Mouse (Mus musculus): ENCODE measurements around the gene Galnt7. TPM values are rescaled to one million over a fixed set of nuclear protein-coding genes. Genes with fewer than 3 reads are reported as not detected.
A peak's percentile ranks its signal among the peaks of the same experiment; 100 is the strongest.

The Galnt7 gene
- total and polyA plus RNA-seq, 3 experiments = 2.7 to 31.2 (median 19.0) TPM

DNA sequence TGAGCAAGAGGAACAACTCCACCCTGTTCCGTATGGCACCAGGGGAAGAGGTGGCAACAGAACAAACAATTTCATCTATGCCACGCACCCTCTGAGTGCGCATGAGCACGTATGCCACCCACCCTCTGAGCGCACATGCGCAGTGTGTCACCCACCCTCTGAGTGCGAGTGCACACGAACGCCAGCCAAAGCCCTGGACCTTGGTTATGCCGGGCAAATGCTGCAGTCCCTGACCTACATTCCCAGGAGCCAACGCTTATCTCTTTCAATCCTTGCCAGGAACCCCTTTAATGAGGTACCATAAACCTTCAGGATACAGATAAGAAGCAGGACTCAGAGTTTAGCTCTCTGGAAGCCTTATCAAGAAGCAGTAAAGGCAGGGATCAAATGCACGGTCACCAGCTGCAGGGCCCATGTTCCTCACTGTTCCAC lies 50.8 kb downstream of the Galnt7 start:
- DNase-seq (ENCODE audit: low spot score) = peak; percentile 6
- ATAC-seq (ENCODE audit: extremely low read depth, insufficient number of reproducible peaks, low FRiP score, poor library complexity, severe bottlenecking) = peak; percentile 83
- peaks cover 40% of the 10 kb centered on the region for H3K4me1 ChIP-seq (ENCODE audit: insufficient read depth, low read depth, low read length)
- TF ChIP-seq TAL1 (conservative IDR thresholded peaks at IDR 0.05; ENCODE audit: low read depth, low read length) = peak; percentile 58
- TF ChIP-seq GATA2 (IDR thresholded peaks at IDR 0.05; ENCODE audit: borderline replicate concordance, low read depth, low read length) = no peak
- no peaks in the 10 kb centered on the region for H3K36me3 ChIP-seq (replicated peaks)
- no peaks in the 10 kb centered on the region for H3K27me3 ChIP-seq (ENCODE audit: insufficient read depth, low read length)
- H3K9me3 ChIP-seq (replicated peaks) = no peaks in the 10 kb centered on the region
- H3K4me3 ChIP-seq (ENCODE audit: low read depth, low read length) = peak overlapping the region; percentile 68; the same call in 1 of the 2 replicates

DNA sequence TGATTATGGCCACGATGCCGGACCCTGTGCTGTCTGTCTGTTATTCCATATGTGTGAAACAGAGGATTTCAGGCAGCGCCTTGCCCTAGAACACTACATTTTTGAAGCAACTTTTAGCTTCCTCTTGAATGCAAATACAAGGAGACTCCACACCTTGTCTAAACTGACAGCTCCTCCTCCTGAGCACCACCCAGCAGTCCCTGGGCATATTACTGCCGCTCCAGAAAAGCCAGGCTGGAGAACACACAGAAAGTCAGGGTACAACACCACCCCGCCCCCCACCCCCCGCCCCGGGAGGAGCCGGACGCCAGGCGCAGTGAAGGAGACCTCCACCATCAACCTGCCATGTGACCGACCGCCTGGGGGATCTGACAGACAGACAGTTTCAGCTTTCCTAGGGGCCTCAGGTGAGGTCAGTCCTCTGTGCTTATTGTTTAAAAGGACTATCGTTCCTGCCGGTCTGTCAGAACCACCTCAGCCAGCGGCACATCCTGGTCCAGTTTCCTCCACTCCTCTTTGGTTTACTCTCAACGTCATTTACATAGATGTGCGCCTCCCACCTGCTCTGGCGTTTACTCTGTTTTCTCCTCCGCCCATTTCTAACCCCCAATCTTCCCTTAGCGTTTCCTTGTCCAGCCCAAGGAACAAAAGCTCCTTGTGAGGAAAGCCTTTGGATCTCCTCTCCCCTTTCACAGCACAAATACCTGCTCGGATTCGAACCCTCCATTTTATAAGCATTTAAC lies 52.8 kb downstream of the Galnt7 start:
- no peak overlapping the region for H3K4me3 ChIP-seq (ENCODE audit: low read depth, low read length)
- H3K27me3 ChIP-seq (ENCODE audit: insufficient read depth, low read length) = no peaks in the 10 kb centered on the region
- TF ChIP-seq TAL1 (conservative IDR thresholded peaks at IDR 0.05; ENCODE audit: low read depth, low read length) = no peak
- TF ChIP-seq CTCF (IDR thresholded peaks at IDR 0.05; ENCODE audit: low read depth, low read length) = no peak
- no peak for TF ChIP-seq POLR2AphosphoS5 (IDR thresholded peaks at IDR 0.05; ENCODE audit: insufficient replicate concordance, low read depth, low read length)
- TF ChIP-seq GATA2 (IDR thresholded peaks at IDR 0.05; ENCODE audit: borderline replicate concordance, low read depth, low read length) = no peak
- TF ChIP-seq GATA1 (IDR thresholded peaks at IDR 0.05; ENCODE audit: borderline replicate concordance, low read length) = no peak
- H3K9me3 ChIP-seq (replicated peaks) = no peaks in the 10 kb centered on the region
- peaks cover 57% of the 10 kb centered on the region for H3K4me1 ChIP-seq (ENCODE audit: insufficient read depth, low read depth, low read length)
- DNase-seq (ENCODE audit: low spot score) (no peak), ATAC-seq (ENCODE audit: extremely low read depth, insufficient number of reproducible peaks, low FRiP score, poor library complexity, severe bottlenecking) (no peak)
- H3K36me3 ChIP-seq (replicated peaks) = no peaks in the 10 kb centered on the region

DNA sequence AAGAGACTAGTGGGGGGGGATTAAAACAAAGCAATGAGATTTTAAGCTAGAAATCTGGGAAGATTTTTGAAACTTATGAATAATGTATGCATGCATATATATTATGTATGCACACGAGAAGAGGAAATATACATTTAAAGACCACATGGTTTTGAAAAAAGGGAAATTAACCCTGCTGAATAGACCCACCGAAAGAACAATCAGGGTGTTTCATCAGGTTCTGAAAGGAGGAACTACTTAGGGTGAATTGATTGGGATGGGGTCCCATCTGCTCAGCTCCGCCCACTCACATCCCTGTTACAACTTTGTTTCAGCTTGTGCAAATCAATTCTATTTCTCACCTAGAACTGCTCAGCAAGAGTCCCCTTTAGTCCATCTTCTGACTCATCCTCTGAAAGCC lies 57.0 kb downstream of the Galnt7 start:
- Histone ChIP-seq H3K27me3 (ENCODE audit: insufficient read depth, low read length) (no peaks in the 10 kb centered on the region), H3K9me3 (replicated peaks) (no peaks in the 10 kb centered on the region), H3K4me1 (ENCODE audit: insufficient read depth, low read depth, low read length) (peaks cover 67% of the 10 kb centered on the region), H3K4me3 (ENCODE audit: low read depth, low read length) (no peak overlapping the region), H3K36me3 (replicated peaks) (peaks cover 3% of the 10 kb centered on the region)
- ATAC-seq (ENCODE audit: extremely low read depth, insufficient number of reproducible peaks, low FRiP score, poor library complexity, severe bottlenecking) (no peak), DNase-seq (ENCODE audit: low spot score) (peak; percentile 44)
- TF ChIP-seq POLR2AphosphoS5 (IDR thresholded peaks at IDR 0.05; ENCODE audit: insufficient replicate concordance, low read depth, low read length) (no peak), GATA2 (IDR thresholded peaks at IDR 0.05; ENCODE audit: borderline replicate concordance, low read depth, low read length) (no peak), GATA1 (IDR thresholded peaks at IDR 0.05; ENCODE audit: borderline replicate concordance, low read length) (no peak)

DNA sequence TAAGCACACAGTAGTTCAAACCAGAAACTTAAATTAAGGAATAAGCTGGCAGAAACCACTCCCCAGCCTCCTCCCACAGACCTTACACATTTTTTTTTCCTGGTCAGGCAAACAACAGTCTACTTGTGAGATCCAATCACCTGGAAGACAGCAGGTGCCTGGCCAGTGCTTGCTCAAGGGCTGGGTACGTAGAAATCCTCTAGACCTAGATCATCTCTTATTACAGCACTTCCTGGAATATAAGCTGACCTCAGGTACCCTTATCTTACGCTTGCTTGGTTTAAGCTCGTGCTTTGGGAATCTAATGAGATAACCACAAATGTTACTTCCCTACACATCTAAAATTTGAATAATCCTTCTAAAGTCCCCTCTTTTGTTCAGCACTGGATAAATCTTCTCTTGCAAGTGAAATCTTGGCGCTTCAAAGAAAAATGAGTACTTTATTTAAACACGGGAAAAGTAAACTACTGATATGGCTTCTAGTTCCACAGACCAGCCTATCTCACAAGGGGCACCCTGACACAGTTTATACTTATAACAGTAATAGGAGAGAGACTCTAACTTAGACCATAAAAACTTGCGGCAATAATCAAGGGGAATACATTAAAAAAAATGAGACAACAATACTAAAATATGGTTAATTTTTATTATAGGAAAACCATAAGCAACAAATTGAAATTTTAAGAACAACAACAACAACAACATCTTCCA lies 58.5 kb downstream of the Galnt7 start:
- Histone ChIP-seq H3K9me3 (replicated peaks) (no peaks in the 10 kb centered on the region), H3K36me3 (replicated peaks) (peaks cover 5% of the 10 kb centered on the region), H3K4me3 (ENCODE audit: low read depth, low read length) (no peak overlapping the region; the same call in 1 of the 2 replicates), H3K4me1 (ENCODE audit: insufficient read depth, low read depth, low read length) (peaks cover 67% of the 10 kb centered on the region), H3K27me3 (ENCODE audit: insufficient read depth, low read length) (no peaks in the 10 kb centered on the region)
- TF ChIP-seq POLR2AphosphoS5 (IDR thresholded peaks at IDR 0.05; ENCODE audit: insufficient replicate concordance, low read depth, low read length) (no peak), GATA1 (IDR thresholded peaks at IDR 0.05; ENCODE audit: borderline replicate concordance, low read length) (no peak), CTCF (IDR thresholded peaks at IDR 0.05; ENCODE audit: low read depth, low read length) (no peak), GATA2 (IDR thresholded peaks at IDR 0.05; ENCODE audit: borderline replicate concordance, low read depth, low read length) (no peak), TAL1 (conservative IDR thresholded peaks at IDR 0.05; ENCODE audit: low read depth, low read length) (no peak)
- DNase-seq (ENCODE audit: low spot score) (peak; percentile 29), ATAC-seq (ENCODE audit: extremely low read depth, insufficient number of reproducible peaks, low FRiP score, poor library complexity, severe bottlenecking) (peak; percentile 76)

DNA sequence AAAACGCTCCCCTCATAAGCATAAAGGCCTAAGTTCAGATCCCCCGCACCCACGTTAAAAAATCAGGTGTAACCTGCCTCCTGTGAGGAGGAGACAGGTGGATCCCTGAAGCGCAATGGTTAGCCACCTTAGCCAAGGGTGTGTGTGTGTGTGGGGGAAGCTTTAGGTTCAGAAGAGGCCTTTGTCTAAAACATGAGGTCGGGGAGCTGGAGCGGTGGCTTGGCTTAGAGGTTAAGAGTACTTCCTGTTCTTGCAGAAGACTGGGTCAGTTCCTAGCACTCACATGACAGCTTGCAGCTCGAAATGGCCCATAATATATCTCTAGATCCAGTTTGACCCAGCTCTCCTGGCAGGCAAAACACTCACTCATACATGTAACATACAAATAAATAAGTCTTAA lies 60.2 kb downstream of the Galnt7 start:
- no peak overlapping the region; the same call in 1 of the 2 replicates for H3K4me3 ChIP-seq (ENCODE audit: low read depth, low read length)
- ATAC-seq (ENCODE audit: extremely low read depth, insufficient number of reproducible peaks, low FRiP score, poor library complexity, severe bottlenecking) = peak; percentile 43; the same call in 1 of the 2 replicates
- peaks cover 83% of the 10 kb centered on the region for H3K4me1 ChIP-seq (ENCODE audit: insufficient read depth, low read depth, low read length)
- no peak for DNase-seq (ENCODE audit: low spot score)
- TF ChIP-seq POLR2AphosphoS5 (IDR thresholded peaks at IDR 0.05; ENCODE audit: insufficient replicate concordance, low read depth, low read length) (no peak), GATA2 (IDR thresholded peaks at IDR 0.05; ENCODE audit: borderline replicate concordance, low read depth, low read length) (no peak), CTCF (IDR thresholded peaks at IDR 0.05; ENCODE audit: low read depth, low read length) (no peak), TAL1 (conservative IDR thresholded peaks at IDR 0.05; ENCODE audit: low read depth, low read length) (no peak), GATA1 (IDR thresholded peaks at IDR 0.05; ENCODE audit: borderline replicate concordance, low read length) (no peak)
- no peaks in the 10 kb centered on the region for H3K9me3 ChIP-seq (replicated peaks)
- H3K36me3 ChIP-seq (replicated peaks) = peaks cover 7% of the 10 kb centered on the region
- no peaks in the 10 kb centered on the region for H3K27me3 ChIP-seq (ENCODE audit: insufficient read depth, low read length)

DNA sequence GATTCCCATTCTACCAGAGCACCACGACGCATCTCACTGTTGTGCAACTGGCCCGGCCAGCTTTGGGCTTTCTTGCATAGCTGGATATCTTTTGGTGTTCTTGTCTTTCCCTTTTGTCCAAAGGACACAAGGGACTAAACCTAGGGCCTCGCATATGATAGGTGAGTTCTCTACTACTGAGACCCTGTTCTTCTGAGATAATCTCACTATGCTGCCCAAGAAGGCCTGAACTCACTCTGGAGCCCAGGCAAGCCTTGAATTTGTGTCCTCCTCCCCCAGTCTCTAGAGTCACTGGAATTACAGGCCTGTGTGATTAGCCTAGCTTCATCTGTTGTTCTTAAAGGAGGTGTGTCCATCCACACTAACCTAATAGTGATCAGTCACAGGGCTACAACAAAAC lies 61.2 kb downstream of the Galnt7 start:
- no peak overlapping the region for H3K4me3 ChIP-seq (ENCODE audit: low read depth, low read length)
- no peaks in the 10 kb centered on the region for H3K27me3 ChIP-seq (ENCODE audit: insufficient read depth, low read length)
- ATAC-seq (ENCODE audit: extremely low read depth, insufficient number of reproducible peaks, low FRiP score, poor library complexity, severe bottlenecking) = no peak
- no peaks in the 10 kb centered on the region for H3K9me3 ChIP-seq (replicated peaks)
- TF ChIP-seq POLR2AphosphoS5 (IDR thresholded peaks at IDR 0.05; ENCODE audit: insufficient replicate concordance, low read depth, low read length) (no peak), CTCF (IDR thresholded peaks at IDR 0.05; ENCODE audit: low read depth, low read length) (no peak), TAL1 (conservative IDR thresholded peaks at IDR 0.05; ENCODE audit: low read depth, low read length) (no peak), GATA2 (IDR thresholded peaks at IDR 0.05; ENCODE audit: borderline replicate concordance, low read depth, low read length) (no peak), GATA1 (IDR thresholded peaks at IDR 0.05; ENCODE audit: borderline replicate concordance, low read length) (no peak)
- peaks cover 86% of the 10 kb centered on the region for H3K4me1 ChIP-seq (ENCODE audit: insufficient read depth, low read depth, low read length)
- DNase-seq (ENCODE audit: low spot score) = no peak
- peaks cover 7% of the 10 kb centered on the region for H3K36me3 ChIP-seq (replicated peaks)

Measured in G1E (cell line).